Mouse (Mus musculus): ENCODE data around the gene Rilpl1. TPM values are rescaled to one million over a fixed set of nuclear protein-coding genes. Genes with fewer than 3 reads are reported as not detected.
A peak's percentile ranks its signal among the peaks of the same experiment; 100 is the strongest.
"Not testable (repeated sequence)": the region's sequence is repeated elsewhere in the genome, so short reads cannot be mapped to it uniquely, and the experiment has no call there.

Gene Rilpl1
- polyA plus RNA-seq, 1 experiment, result 44.7 TPM

DNA sequence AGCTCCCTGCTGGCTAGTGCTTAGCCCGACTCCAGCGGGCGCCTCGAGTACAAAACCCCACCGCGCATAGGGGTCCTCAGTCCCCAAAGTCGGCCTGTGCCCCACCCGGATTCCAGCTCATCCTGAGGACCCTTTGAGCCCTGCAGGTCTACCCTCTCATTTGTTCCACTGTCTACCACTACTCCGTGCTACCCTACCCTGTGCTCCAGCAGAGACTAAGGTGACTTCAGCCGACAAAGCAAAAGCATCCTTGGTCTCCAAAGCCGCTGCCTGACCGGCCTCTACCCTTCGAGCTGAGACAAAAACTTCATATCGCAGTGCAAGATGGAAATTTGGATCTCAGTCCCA is 366 bp upstream of the Rilpl1 start:
- no peak for DNase-seq (ENCODE audit: extremely low spot score in 1 of 2, low spot score in 1 of 2)

DNA sequence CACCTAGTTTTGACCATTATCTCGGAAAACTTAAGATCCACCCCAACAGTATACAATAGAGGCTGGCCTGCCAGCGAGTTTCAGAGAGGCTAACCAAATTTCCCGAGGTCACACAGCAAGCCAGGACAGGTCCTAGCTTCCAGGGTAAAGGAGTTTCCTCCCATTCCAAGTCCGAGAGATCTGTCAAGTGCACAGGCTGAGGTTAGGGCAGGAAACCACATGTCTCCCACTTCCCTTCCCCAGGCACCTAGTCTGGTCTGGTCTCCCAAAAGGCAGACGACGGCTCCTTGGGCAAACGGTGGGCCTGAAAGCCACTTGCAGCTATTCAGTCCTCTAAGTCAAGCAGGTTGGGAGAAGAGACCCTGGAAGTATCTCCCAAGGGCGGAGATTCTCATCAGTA is 1.5 kb downstream of the Rilpl1 start:
- no peak for DNase-seq (ENCODE audit: extremely low spot score in 1 of 2, low spot score in 1 of 2)

GRCm38 (mm10) chr5:124529191-124529651 is 2.0 kb downstream of the Rilpl1 start:
- DNase-seq (ENCODE audit: extremely low spot score in 1 of 2, low spot score in 1 of 2), result no peak

GRCm38 (mm10) chr5:124528791-124529190 is 2.4 kb downstream of the Rilpl1 start:
- DNase-seq (ENCODE audit: extremely low spot score in 1 of 2, low spot score in 1 of 2), result no peak

GRCm38 (mm10) chr5:124528351-124528750 is 2.8 kb downstream of the Rilpl1 start:
- no peak for DNase-seq (ENCODE audit: extremely low spot score in 1 of 2, low spot score in 1 of 2)

DNA sequence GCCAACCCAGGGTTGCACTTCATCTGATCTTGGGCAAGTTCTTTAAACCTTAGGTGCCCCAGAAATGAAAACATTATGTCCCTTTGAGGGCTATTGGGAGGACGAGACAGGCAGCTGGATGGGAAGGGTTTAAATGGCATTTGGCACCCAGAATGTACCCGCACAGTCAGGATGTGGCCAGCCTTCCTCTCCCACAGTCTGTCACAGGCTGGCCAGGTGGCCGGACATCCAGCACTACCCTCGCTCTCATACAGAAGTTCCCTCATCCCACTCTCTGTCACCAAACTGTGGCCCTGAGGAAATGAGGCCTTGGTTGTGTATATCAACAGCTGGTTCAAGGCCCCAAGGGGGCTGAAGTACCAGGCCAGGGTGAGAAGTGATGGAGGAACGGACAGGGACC is 6.2 kb downstream of the Rilpl1 start:
- no peak for DNase-seq (ENCODE audit: extremely low spot score in 1 of 2, low spot score in 1 of 2)

GRCm38 (mm10) chr5:124523032-124523431 is 8.2 kb downstream of the Rilpl1 start:
- DNase-seq (ENCODE audit: extremely low spot score in 1 of 2, low spot score in 1 of 2), result no peak

- no peak for DNase-seq (ENCODE audit: extremely low spot score in 1 of 2, low spot score in 1 of 2)
These were observed 9.6 kb downstream of the Rilpl1 start for GRCm38 (mm10) chr5:124521588-124521987.

DNA sequence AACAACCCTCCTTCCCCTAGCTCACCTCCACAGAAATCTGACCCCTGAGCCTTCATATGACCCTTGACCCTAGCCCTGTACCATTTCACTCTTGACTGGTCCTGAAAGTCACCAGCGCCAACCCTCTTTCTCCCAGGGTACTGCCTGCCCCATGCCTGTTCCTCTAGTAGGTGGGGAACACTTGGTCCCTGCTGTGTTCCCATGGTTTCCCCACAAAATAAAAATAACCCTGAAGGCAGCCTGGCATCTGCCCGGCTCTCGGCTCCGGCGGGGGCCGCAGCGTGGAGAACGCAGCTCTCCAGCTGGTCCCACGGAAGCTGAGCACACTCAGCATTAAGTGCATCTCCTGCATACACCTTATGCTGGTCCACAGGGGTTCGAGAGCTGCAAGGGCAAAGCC is 12.5 kb downstream of the Rilpl1 start:
- peak; percentile 71 to 82 for DNase-seq (ENCODE audit: extremely low spot score in 1 of 2, low spot score in 1 of 2)

DNA sequence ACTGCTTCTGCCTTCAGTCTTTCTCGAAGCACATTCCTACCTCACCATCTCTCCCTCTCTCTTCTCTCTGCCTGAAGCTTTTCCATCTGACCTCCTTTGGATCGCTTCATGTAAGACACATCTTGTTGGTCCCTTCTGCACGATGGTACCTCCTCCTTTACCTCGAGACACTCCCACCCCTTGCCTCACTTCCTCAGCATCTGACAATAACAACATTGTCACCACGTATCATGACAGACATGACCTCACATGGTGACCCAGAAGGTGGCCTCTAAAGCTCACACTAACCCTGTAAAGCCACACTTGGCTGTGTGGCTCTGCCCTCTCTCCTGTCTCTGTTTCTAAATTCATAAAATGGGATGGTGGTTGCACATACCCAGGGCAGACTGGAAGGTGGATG is 15.4 kb downstream of the Rilpl1 start:
- no peak for DNase-seq (ENCODE audit: extremely low spot score in 1 of 2, low spot score in 1 of 2)

DNA sequence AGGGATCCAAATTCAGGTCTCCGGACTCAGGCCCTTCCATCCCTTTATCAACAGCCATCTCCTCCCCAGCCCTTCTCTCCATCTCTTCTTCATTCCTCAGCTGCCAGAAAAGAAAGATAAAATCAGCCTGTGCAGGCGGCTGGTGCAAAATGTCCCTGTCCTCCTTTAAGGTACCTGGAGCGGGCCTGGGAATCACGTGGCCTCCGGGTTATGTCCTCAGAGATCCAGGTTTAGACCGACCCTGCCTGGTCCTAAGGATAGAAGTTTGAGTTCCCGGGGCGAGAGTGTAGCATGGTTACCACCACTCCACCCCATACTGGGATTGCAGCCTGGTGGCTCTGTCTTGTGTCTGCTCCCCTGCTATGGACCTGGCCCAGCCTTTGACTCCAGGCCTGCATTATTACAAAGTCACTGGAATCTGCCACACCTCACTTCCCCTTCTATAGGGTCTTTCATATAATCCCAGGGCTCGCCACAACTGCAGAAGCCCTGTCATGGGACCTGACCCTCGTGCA is 20.6 kb downstream of the Rilpl1 start:
- DNase-seq (ENCODE audit: extremely low spot score in 1 of 2, low spot score in 1 of 2), result no peak

DNA sequence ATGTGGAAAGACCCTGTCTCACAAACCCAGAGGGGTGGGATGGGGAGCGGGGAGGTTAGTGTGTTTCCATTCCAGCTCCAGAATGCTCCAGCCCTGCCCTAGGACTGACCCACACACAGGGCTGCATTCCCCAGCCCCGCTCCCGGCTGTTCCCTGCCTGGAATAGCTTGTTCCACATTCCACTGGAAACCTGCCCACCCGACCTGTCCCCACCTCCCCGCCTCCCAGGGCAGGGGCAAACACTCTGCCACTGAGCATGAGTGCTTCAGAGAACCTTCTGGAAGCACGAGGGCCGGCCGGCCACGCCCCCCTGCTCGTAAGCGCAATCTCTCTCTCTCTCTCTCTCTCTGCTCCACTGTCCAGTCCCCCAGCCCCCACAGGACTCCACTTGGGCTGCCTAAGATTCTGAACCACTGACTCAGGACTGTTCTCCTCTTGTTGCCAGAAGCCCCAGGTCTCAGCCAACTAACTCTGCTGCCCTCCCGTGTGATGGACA is 21.4 kb downstream of the Rilpl1 start:
- no peak for DNase-seq (ENCODE audit: extremely low spot score in 1 of 2, low spot score in 1 of 2)

DNA sequence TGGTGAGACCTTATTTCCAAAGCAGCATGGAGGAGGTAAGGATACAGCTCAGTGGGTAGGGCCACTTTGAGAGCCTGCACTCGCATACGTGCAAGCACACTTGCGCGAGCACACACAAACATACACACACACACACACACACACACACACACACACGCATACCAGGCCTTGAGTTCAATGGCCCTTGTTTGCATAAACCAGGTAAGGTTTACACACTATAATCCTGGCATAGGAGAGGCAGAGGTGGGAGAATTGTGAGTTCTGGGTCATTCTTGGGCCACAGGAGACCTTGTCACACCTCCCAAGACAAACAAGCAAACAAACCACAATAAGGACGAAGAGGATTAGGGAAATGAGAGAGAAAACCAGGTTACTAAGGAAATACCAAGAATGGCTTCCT is 22.0 kb downstream of the Rilpl1 start:
- DNase-seq (ENCODE audit: extremely low spot score in 1 of 2, low spot score in 1 of 2), result no peak

DNA sequence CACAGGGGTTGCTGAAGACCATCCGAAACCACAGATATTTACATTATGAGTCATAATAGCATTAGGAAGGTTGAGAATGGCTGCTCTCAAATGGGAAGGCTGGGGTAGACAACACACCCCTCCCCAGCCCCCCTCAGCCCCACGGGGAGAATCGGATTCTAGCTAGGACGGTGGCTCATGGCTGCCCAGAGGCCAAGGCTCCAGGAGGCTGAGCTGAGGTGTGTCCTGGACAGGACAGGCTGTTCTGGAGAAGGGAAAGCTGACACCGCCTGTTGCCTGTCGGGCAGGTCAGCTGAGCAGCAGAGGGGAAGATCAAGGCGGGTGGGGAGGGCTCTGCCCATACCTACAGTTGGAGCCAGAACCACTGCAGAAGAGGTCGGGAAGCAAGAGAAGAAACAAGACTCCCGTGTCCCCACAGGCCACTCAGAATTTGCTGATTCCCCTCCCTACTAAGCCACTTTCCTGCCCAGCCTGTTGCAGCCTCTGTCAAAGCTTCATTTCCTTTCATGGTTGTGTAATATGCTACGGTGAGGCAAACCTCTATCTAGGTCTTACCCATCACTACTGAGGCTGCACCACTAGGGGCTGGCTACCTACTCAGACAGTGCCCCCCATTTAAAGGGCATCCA is 24.3 kb downstream of the Rilpl1 start:
- DNase-seq (ENCODE audit: extremely low spot score in 1 of 2, low spot score in 1 of 2), result no peak

DNA sequence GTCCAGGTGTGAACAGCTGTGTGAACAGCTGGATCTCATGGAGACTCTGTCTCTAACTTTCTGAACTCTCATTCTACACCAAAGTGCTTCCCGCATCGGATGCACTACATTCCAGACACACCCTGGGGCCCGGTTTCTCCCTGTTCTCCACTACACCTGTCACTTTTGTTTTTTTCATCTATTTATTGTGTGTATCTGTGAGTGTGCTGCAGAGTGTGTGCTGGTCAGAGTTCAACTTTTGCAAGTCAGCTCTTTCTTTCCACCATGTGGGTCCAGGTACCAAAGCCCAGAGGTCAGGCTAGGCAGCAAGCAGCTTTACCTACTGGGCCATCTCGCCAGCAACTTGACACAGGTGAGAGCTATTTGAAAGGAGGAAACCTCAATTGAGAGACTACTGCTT is 26.0 kb downstream of the Rilpl1 start:
- DNase-seq (ENCODE audit: extremely low spot score in 1 of 2, low spot score in 1 of 2), result no peak

DNA sequence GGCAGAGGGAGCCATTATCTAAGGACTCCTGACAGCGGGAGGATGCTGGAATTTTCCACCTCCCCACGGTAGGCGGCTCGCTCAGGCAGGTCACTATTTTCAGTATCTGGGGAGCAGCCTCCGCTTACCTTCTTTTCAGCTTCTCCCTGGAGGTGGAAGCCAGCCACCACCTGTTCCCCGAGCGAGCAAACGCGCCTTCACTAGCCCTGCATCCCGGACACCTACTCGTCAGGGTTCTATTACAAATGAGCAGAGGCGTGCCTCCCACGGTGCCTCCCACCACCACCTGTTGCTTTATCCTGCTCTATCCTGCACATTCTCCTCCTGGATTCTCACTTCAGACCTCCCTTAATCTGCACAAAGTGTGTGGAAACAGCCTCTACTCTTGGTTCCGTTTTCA is 27.4 kb downstream of the Rilpl1 start:
- peak; percentile 84 to 92 for DNase-seq (ENCODE audit: extremely low spot score in 1 of 2, low spot score in 1 of 2)

GRCm38 (mm10) chr5:124501541-124501940 is 29.6 kb downstream of the Rilpl1 start:
- DNase-seq (ENCODE audit: extremely low spot score in 1 of 2, low spot score in 1 of 2), result no peak

- DNase-seq (ENCODE audit: extremely low spot score in 1 of 2, low spot score in 1 of 2), result peak; percentile 55 to 72
These were observed 30.6 kb downstream of the Rilpl1 start for GRCm38 (mm10) chr5:124500573-124500972.

DNA sequence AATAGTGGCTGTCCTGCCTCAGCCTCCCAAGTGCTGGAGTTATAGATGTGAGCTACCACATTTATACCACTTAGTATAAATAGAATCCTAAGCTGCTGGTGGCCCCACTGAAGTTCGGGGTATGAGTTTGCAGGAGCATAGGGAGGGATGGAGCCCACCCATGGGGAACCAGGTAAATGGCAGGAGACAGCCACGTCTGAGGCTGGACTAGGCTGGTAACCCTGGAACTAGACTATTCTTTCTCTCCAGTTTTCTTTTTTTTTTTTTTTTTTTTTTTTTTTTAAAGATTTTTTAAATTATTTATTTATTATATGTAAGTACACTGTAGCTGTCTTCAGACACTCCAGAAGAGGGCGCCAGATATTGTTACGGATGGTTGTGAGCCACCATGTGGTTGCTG is 31.2 kb downstream of the Rilpl1 start:
- not testable (repeated sequence) for DNase-seq (ENCODE audit: extremely low spot score in 1 of 2, low spot score in 1 of 2)

GRCm38 (mm10) chr5:124499001-124499400 is 32.2 kb downstream of the Rilpl1 start:
- no peak for DNase-seq (ENCODE audit: extremely low spot score in 1 of 2, low spot score in 1 of 2)

DNA sequence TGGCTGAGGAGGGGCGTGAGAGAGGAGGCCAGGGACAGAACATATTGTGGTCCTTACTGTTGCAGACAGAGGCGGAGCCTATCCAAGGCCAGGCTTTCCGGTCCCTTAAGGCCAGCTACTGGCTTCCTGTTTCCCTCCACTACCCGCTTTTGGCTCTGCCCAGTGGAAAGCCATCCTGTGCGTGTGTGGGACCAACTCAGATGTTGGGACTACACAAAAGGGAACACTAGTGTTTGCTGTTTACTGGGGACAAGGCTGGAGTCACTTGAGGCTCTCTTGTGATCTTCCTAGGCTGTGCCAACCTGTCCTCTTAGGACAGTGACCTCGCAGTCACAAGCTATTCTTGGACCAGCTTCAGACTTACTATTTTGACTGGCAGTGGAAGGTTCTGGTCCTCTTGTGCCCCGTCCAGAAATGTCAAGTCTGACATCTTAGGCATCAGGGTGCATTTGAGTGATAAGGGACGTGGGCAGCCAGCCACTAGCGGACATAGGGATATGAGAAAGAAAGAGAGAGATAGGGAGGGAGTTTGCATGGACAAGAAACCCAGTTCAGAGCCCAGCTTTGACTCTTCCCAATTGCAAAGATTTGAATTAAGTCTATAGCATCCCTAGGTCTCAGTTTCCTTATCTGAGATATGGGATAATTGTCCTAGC is 32.8 kb downstream of the Rilpl1 start:
- no peak for DNase-seq (ENCODE audit: extremely low spot score in 1 of 2, low spot score in 1 of 2)

Measured in frontal cortex, adult 2 months (tissue).